Mouse (Mus musculus): ENCODE results near the gene Mgrn1. TPM values are rescaled to one million over a fixed set of nuclear protein-coding genes. Genes with fewer than 3 reads are reported as not detected.
A peak's percentile ranks its signal among the peaks of the same experiment; 100 is the strongest.

The Mgrn1 gene
- polyA plus RNA-seq, 1 experiment from 2014 or later = 128 TPM

GRCm38 (mm10) chr16:4876033-4876680, 9.9 kb upstream of the Mgrn1 start:
- Histone ChIP-seq H3K9me3 (replicated peaks; ENCODE audit: control insufficient read depth, low read length) (no peaks in the 10 kb centered on the region), H3K36me3 (ENCODE audit: control insufficient read depth, insufficient read depth) (peaks cover 8% of the 10 kb centered on the region; the same call in 1 of the 2 replicates), H3K4me3 (ENCODE audit: low read length) (no peak overlapping the region), H3K27ac (ENCODE audit: low read length) (peak overlapping the region; percentile 29; the same call in 1 of the 2 replicates), H3K4me2 (ENCODE audit: low read depth, low read length) (no peak overlapping the region), H3K27me3 (ENCODE audit: control insufficient read depth, insufficient read depth, low read length) (no peaks in the 10 kb centered on the region), H3K9ac (ENCODE audit: low read length) (peak overlapping the region; percentile 27; the same call in 1 of the 2 replicates), H3K4me1 (ENCODE audit: control insufficient read depth, insufficient read depth, low read length) (peaks cover 43% of the 10 kb centered on the region)
- WGBS = 61% methylated on average over 8 of the region's 8 CpGs
- ATAC-seq (replicated peaks; ENCODE audit: extremely low read depth, insufficient read depth, low FRiP score) = no peak

DNA sequence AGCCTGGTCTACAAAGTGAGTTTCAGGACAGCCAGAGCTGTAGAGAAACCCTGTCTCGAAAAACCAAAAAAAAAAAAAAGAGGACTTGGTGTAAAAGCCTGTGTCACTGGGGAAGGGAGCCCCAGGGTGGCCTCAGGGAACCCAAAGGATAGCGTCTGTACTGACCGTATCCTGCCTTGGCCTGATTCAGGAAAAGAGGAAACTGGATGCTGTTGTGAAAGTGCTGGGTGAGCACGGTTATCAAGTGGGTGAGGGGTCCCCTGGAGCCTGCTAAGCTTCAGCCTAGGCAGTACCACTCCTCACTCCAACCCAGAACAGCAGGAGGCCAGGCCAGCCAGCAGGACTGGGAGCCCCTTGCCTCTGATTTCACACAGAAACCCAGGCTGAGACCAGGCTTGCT, 8.9 kb upstream of the Mgrn1 start:
- H3K27me3 ChIP-seq (ENCODE audit: control insufficient read depth, insufficient read depth, low read length) = no peaks in the 10 kb centered on the region
- H3K4me3 ChIP-seq (ENCODE audit: low read length) = no peak overlapping the region; the same call in 1 of the 2 replicates
- peaks cover 43% of the 10 kb centered on the region for H3K4me1 ChIP-seq (ENCODE audit: control insufficient read depth, insufficient read depth, low read length)
- no peaks in the 10 kb centered on the region for H3K9me3 ChIP-seq (replicated peaks; ENCODE audit: control insufficient read depth, low read length)
- peak overlapping the region; percentile 89 for H3K9ac ChIP-seq (ENCODE audit: low read length)
- WGBS = 57% methylated on average over 4 of the region's 4 CpGs
- H3K27ac ChIP-seq (ENCODE audit: low read length) = peak overlapping the region; percentile 21; the same call in 1 of the 2 replicates
- peaks cover 8% of the 10 kb centered on the region; the same call in 1 of the 2 replicates for H3K36me3 ChIP-seq (ENCODE audit: control insufficient read depth, insufficient read depth)
- peak overlapping the region; percentile 92; the same call in 1 of the 2 replicates for H3K4me2 ChIP-seq (ENCODE audit: low read depth, low read length)
- no peak for ATAC-seq (replicated peaks; ENCODE audit: extremely low read depth, insufficient read depth, low FRiP score)

- no peaks in the 10 kb centered on the region for H3K27me3 ChIP-seq (ENCODE audit: control insufficient read depth, insufficient read depth, low read length)
- peaks cover 8% of the 10 kb centered on the region; the same call in 1 of the 2 replicates for H3K36me3 ChIP-seq (ENCODE audit: control insufficient read depth, insufficient read depth)
- 66% methylated on average over 3 of the region's 3 CpGs for WGBS
- ATAC-seq (replicated peaks; ENCODE audit: extremely low read depth, insufficient read depth, low FRiP score) = no peak
- peak overlapping the region; percentile 89 for H3K9ac ChIP-seq (ENCODE audit: low read length)
- peak overlapping the region; percentile 71 for H3K4me3 ChIP-seq (ENCODE audit: low read length)
- peaks cover 41% of the 10 kb centered on the region for H3K4me1 ChIP-seq (ENCODE audit: control insufficient read depth, insufficient read depth, low read length)
- peak overlapping the region; percentile 99 for H3K27ac ChIP-seq (ENCODE audit: low read length)
- peak overlapping the region; percentile 92 for H3K4me2 ChIP-seq (ENCODE audit: low read depth, low read length)
- H3K9me3 ChIP-seq (replicated peaks; ENCODE audit: control insufficient read depth, low read length) = no peaks in the 10 kb centered on the region
Observed at GRCm38 (mm10) chr16:4877701-4878100, 8.3 kb upstream of the Mgrn1 start.

DNA sequence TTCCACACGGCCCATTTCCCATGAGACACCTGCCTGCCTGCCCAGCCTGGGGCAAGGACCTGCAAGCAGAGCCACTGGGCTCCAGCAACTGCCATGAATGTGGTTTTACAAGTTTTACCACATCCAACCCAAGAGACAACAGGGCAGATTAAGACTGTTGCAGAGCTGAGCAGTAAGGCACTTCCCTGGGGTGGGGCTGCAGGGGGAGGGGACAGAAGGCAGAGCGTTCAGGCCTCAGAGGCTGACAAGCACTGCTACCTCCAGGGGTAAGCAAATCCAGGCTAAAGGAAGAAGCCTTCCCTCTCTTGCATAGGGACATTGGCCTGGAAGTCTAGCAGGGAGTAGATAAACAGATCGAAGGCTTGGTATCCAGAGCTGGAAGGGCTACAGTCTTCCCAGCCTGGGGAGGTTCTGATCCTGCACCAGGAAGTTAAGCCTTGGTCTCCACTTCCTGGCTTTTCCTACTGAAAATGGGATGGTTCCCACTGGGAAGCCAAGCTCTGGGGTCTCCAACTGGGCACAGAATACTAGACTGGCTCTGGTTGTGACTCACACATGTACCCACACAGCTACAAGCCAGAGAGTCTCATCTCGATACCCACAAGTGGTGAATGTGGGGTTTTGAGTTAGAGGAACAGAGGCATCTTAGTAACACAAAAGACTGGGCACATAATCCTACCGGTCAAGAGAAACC, 7.7 kb upstream of the Mgrn1 start:
- Histone ChIP-seq H3K4me2 (ENCODE audit: low read depth, low read length) (peak overlapping the region; percentile 92), H3K27ac (ENCODE audit: low read length) (peak overlapping the region; percentile 99), H3K27me3 (ENCODE audit: control insufficient read depth, insufficient read depth, low read length) (no peaks in the 10 kb centered on the region), H3K9me3 (replicated peaks; ENCODE audit: control insufficient read depth, low read length) (no peaks in the 10 kb centered on the region), H3K4me3 (ENCODE audit: low read length) (peak overlapping the region; percentile 71), H3K9ac (ENCODE audit: low read length) (peak overlapping the region; percentile 89), H3K4me1 (ENCODE audit: control insufficient read depth, insufficient read depth, low read length) (peaks cover 39% of the 10 kb centered on the region), H3K36me3 (ENCODE audit: control insufficient read depth, insufficient read depth) (peaks cover 8% of the 10 kb centered on the region; the same call in 1 of the 2 replicates)
- WGBS = 17% methylated on average over 5 of the region's 5 CpGs
- ATAC-seq (replicated peaks; ENCODE audit: extremely low read depth, insufficient read depth, low FRiP score) = no peak

- peak; percentile 3; the same call in 1 of the 2 replicates for ATAC-seq (replicated peaks; ENCODE audit: extremely low read depth, insufficient read depth, low FRiP score)
- WGBS = under 1% methylated on average over 52 of the region's 54 CpGs
- peak overlapping the region; percentile 99 for H3K27ac ChIP-seq (ENCODE audit: low read length)
- peak overlapping the region; percentile 92 for H3K4me2 ChIP-seq (ENCODE audit: low read depth, low read length)
- 0 out of 2 replicates have a peak, but pooled peaks cover 3% of the 10 kb centered on the region for H3K36me3 ChIP-seq (ENCODE audit: control insufficient read depth, insufficient read depth)
- H3K4me3 ChIP-seq (ENCODE audit: low read length) = peak overlapping the region; percentile 71
- H3K9me3 ChIP-seq (replicated peaks; ENCODE audit: control insufficient read depth, low read length) = no peaks in the 10 kb centered on the region
- peaks cover 39% of the 10 kb centered on the region for H3K4me1 ChIP-seq (ENCODE audit: control insufficient read depth, insufficient read depth, low read length)
- H3K9ac ChIP-seq (ENCODE audit: low read length) = peak overlapping the region; percentile 89
- H3K27me3 ChIP-seq (ENCODE audit: control insufficient read depth, insufficient read depth, low read length) = no peaks in the 10 kb centered on the region
Observed at GRCm38 (mm10) chr16:4879101-4879707, 6.8 kb upstream of the Mgrn1 start.

- Histone ChIP-seq H3K9ac (ENCODE audit: low read length) (peak overlapping the region; percentile 89), H3K4me2 (ENCODE audit: low read depth, low read length) (peak overlapping the region; percentile 92), H3K9me3 (replicated peaks; ENCODE audit: control insufficient read depth, low read length) (no peaks in the 10 kb centered on the region), H3K4me1 (ENCODE audit: control insufficient read depth, insufficient read depth, low read length) (peaks cover 39% of the 10 kb centered on the region), H3K27ac (ENCODE audit: low read length) (peak overlapping the region; percentile 99), H3K4me3 (ENCODE audit: low read length) (peak overlapping the region; percentile 71), H3K36me3 (ENCODE audit: control insufficient read depth, insufficient read depth) (0 out of 2 replicates have a peak, but pooled peaks cover 3% of the 10 kb centered on the region), H3K27me3 (ENCODE audit: control insufficient read depth, insufficient read depth, low read length) (no peaks in the 10 kb centered on the region)
- ATAC-seq (replicated peaks; ENCODE audit: extremely low read depth, insufficient read depth, low FRiP score) = peak; percentile 74
- WGBS = under 1% methylated on average over 40 of the region's 40 CpGs
Observed at GRCm38 (mm10) chr16:4879708-4880124, 6.3 kb upstream of the Mgrn1 start.

DNA sequence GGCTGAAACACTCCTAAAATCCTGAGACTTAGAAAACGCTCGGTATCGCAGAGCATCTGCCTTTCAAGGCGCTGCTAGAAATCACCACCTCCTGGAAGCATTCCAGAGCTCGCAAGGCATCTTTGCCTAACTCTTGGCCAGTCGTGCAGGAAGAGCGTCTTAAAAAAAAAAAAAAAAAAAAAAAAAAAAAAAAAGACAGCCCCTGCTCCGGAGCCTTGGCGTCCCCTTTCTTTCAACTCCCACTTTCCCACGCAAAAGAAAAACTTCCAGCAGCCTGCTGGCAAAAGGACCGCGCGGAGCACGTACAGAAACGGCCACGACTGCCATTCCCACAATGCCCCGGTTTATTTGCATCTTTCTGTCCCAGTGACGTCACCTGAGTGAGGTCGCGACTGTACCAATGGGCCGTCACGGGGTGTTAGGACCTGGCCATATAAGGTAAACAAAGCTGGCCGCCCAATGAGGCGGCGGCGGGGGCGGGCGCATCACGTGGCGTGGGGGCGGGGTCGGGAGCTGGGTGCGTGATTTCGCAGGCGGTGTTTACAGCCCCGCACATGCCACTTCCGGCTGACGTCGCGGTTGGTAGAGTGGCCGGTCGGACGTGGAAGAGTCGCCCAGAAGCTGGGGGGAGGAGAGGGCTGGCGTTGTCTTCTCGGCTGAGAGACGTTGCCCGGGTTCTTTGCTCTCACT, 5.8 kb upstream of the Mgrn1 start, which contains the start of gene Ubald1:
TSS of gene Ubald1 (minus strand) at position 180 of the 690 bp plus-strand sequence.
- Histone ChIP-seq H3K27ac (ENCODE audit: low read length) (peak within 1 kb of the TSS; percentile 99), H3K27me3 (ENCODE audit: control insufficient read depth, insufficient read depth, low read length) (no peaks in the 10 kb centered on the region), H3K4me3 (ENCODE audit: low read length) (peak within 1 kb of the TSS; percentile 71), H3K4me1 (ENCODE audit: control insufficient read depth, insufficient read depth, low read length) (peaks cover 40% of the 10 kb centered on the region), H3K4me2 (ENCODE audit: low read depth, low read length) (peak within 1 kb of the TSS; percentile 92), H3K36me3 (ENCODE audit: control insufficient read depth, insufficient read depth) (0 out of 2 replicates have a peak, but pooled peaks cover 3% of the 10 kb centered on the region), H3K9ac (ENCODE audit: low read length) (peak within 1 kb of the TSS; percentile 95), H3K9me3 (replicated peaks; ENCODE audit: control insufficient read depth, low read length) (no peaks in the 10 kb centered on the region)
- WGBS = under 1% methylated on average over 48 of the region's 48 CpGs
- ATAC-seq (replicated peaks; ENCODE audit: extremely low read depth, insufficient read depth, low FRiP score) = peak; percentile 89

Measured in heart, embryonic 16.5 days (tissue).